Mouse (Mus musculus): ENCODE data around the gene Slc26a9. TPM values are rescaled to one million over a fixed set of nuclear protein-coding genes. Genes with fewer than 3 reads are reported as not detected.

Gene Slc26a9
- polyA plus RNA-seq (2016; fragmentation: Nextera tagmentation; extraction: Ambion mirVana) = not detected in 2 replicates

DNA sequence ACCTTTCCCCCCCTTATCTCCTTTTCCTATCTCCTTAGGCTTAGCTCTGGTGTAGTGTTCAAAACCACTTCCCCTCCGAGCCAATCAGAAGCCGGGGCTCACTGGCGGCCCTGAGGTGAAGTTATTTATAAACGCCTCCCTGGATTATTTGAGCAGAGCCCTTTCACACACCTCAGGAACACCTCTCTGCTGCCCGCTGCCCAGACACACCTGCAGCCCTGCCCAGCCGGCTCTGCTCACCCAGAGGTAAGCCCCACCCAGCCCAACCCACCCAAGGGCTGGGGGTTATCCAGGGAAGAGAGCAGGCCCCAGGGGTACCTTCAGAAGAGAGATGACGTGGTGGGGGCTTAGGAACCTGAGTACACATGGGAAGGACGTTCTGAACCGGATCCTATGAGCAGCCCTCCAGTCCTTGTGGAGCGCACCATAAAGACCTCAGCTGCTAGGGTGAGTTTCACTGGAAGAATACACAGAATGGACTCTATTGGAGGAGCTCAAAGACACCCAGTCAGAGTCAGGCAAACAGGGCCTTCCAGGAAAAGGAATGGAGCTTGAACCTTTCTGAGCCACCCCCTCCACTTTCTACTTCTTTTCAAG is at the start of gene Slc26a9:
Gene Slc26a9, plus strand, starts transcription at position 155 of the 597 bp plus-strand sequence.
- DNase-seq (ENCODE audit: low spot score) = no peak
- Histone ChIP-seq H3K27ac (replicated peaks) (no peak within 1 kb of the TSS), H3K36me3 (no peaks in the 10 kb centered on the region), H3K27me3 (ENCODE audit: low read depth, poor library complexity, severe bottlenecking) (no peaks in the 10 kb centered on the region), H3K4me1 (peaks cover 19% of the 10 kb centered on the region), H3K9me3 (replicated peaks) (no peaks in the 10 kb centered on the region), H3K4me3 (no peak within 1 kb of the TSS)
- 67% methylated on average over 10 of the region's 10 CpGs for WGBS

DNA sequence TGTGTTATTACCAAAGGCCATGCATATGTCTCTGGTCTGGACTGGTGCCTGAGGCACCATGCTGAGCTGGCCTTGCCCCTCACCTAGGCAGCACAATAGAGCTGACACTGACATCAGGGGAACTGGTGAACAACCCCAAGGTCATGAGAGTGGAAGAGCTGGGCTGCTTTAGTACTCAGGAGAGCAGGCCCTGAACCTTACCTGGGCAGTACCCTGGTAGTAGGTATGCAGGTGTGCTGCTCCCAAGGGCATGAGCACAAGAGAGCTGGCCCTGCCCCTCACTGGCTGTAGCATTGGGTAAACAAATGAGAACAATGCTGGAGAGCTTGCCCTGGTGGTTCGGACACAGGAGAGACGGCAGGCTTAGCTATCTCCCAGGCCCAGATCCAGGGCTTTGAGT is 48.5 kb upstream of the Slc26a9 start:
- DNase-seq (ENCODE audit: low spot score) = no peak
- Histone ChIP-seq H3K4me3 (no peak overlapping the region), H3K4me1 (no peaks in the 10 kb centered on the region), H3K27me3 (ENCODE audit: low read depth, poor library complexity, severe bottlenecking) (no peaks in the 10 kb centered on the region), H3K36me3 (no peaks in the 10 kb centered on the region), H3K27ac (replicated peaks) (no peak overlapping the region), H3K9me3 (replicated peaks) (no peaks in the 10 kb centered on the region)
- WGBS = 92% methylated on average over 2 of the region's 2 CpGs

DNA sequence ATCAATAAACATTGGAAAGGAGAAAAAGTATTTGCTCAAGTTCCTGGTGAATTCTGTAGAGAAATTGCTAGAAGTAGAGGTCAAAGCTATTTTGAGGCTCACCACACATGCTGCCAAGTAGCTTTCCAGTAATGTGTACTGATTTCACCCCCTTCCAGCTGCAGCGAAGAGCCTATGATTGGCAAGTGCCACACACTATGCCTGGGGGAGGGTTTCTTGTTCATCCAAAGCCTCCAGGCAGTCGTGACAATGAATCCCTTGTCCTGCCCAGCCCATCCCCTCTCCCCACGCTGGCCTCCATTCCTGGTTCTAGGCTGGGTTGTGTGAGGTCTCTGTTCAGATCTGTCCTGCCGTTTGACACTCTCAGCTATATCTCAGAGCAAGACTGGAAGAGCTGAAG is 47.5 kb upstream of the Slc26a9 start:
- Histone ChIP-seq H3K36me3 (no peaks in the 10 kb centered on the region), H3K4me1 (no peaks in the 10 kb centered on the region), H3K27ac (replicated peaks) (no peak overlapping the region), H3K9me3 (replicated peaks) (no peaks in the 10 kb centered on the region), H3K27me3 (ENCODE audit: low read depth, poor library complexity, severe bottlenecking) (no peaks in the 10 kb centered on the region), H3K4me3 (no peak overlapping the region)
- WGBS = 62% methylated on average over 4 of the region's 4 CpGs
- no peak for DNase-seq (ENCODE audit: low spot score)

DNA sequence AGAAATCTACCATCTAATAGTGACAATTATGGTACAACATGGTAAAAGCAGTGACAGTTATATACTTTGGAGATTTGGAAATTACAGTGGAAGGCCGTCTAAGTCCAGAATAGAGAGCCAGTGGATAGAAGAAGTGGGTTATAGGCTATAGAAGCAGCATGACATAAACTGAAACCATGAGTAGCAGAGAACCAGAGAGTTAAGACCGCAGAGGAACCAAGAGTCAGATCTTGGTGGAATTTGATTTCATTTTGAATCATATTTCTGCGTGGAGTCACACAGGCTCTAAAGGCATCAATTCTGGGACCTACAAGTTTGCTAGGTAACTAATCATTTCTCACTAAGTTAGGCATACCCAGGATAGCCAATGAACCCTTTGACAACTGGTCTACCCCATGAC is 45.1 kb upstream of the Slc26a9 start:
- no peak for DNase-seq (ENCODE audit: low spot score)
- Histone ChIP-seq H3K9me3 (replicated peaks) (no peaks in the 10 kb centered on the region), H3K27ac (replicated peaks) (no peak overlapping the region), H3K4me1 (no peaks in the 10 kb centered on the region), H3K27me3 (ENCODE audit: low read depth, poor library complexity, severe bottlenecking) (no peaks in the 10 kb centered on the region), H3K4me3 (no peak overlapping the region), H3K36me3 (no peaks in the 10 kb centered on the region)
- WGBS = 89% methylated on average over 3 of the region's 3 CpGs

DNA sequence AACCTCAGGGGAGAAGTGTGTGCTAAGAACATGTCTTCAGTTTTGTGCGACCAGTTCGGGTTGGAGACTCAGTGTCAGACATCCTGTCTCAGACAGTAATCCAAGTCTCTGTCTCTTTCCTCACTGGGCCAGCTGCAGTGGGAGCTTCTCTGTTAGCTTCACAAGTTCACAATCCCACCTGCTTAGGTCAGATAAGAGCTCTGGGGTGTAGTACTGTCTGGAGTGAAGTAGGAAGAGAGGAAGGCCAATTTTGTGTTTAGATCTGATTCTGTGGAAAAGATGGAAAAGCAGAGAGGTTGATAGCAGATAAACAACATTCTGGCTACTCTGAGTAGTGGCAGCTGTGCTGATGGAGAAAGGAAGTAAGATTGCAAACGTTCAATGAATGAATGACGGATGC is 44.2 kb upstream of the Slc26a9 start:
- Histone ChIP-seq H3K27me3 (ENCODE audit: low read depth, poor library complexity, severe bottlenecking) (no peaks in the 10 kb centered on the region), H3K4me3 (no peak overlapping the region), H3K36me3 (no peaks in the 10 kb centered on the region), H3K27ac (replicated peaks) (no peak overlapping the region), H3K9me3 (replicated peaks) (no peaks in the 10 kb centered on the region), H3K4me1 (no peaks in the 10 kb centered on the region)
- WGBS = 87% methylated on average over 4 of the region's 4 CpGs
- no peak for DNase-seq (ENCODE audit: low spot score)

DNA sequence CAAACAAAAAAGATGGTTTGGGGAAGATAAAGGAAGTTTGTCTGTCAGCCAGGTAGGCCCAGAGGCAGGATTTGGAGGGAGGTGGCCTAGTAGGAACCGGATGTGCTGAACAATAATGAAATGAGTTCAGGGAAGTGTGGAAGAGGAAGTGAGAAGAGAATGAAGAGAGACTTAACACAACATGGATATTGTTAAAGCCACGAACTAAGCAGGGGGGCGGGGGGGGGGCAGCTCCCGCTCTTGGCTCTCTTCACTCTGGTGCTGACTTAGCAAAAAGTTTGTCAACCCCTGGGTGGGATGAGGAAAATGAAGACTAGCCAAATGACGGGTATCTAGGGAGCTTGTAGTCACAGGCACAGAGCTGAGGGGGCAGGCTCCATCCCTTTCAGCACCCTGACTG is 43.4 kb upstream of the Slc26a9 start:
- WGBS = 81% methylated on average over 5 of the region's 5 CpGs
- Histone ChIP-seq H3K36me3 (no peaks in the 10 kb centered on the region), H3K4me1 (no peaks in the 10 kb centered on the region), H3K9me3 (replicated peaks) (no peaks in the 10 kb centered on the region), H3K4me3 (no peak overlapping the region), H3K27me3 (ENCODE audit: low read depth, poor library complexity, severe bottlenecking) (no peaks in the 10 kb centered on the region), H3K27ac (replicated peaks) (no peak overlapping the region)
- no peak for DNase-seq (ENCODE audit: low spot score)

DNA sequence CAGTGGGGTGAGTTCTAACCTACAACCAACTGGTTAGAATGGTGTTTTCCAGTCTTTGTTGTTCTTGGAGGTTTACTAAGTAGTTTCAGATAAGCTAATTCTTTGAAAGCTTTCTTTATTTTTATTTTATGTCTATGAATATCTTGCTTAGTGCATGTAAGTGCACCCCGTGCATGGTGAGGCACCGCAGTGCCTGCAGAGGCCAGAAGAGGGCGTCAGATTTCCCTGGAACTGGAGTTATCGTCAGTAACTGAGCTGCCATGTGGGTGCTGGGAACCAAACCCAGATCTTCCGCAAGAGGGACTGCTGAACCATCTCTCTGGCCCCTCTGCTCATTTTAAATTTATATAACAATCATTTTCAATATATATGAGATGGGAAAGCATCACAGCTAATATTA is 42.4 kb upstream of the Slc26a9 start:
- 88% methylated on average over 5 of the region's 5 CpGs for WGBS
- H3K27ac ChIP-seq (replicated peaks) = no peak overlapping the region
- DNase-seq (ENCODE audit: low spot score) = no peak
- no peak overlapping the region for H3K4me3 ChIP-seq
- no peaks in the 10 kb centered on the region for H3K4me1 ChIP-seq
- H3K27me3 ChIP-seq (ENCODE audit: low read depth, poor library complexity, severe bottlenecking) = no peaks in the 10 kb centered on the region
- no peaks in the 10 kb centered on the region for H3K36me3 ChIP-seq
- no peaks in the 10 kb centered on the region for H3K9me3 ChIP-seq (replicated peaks)

DNA sequence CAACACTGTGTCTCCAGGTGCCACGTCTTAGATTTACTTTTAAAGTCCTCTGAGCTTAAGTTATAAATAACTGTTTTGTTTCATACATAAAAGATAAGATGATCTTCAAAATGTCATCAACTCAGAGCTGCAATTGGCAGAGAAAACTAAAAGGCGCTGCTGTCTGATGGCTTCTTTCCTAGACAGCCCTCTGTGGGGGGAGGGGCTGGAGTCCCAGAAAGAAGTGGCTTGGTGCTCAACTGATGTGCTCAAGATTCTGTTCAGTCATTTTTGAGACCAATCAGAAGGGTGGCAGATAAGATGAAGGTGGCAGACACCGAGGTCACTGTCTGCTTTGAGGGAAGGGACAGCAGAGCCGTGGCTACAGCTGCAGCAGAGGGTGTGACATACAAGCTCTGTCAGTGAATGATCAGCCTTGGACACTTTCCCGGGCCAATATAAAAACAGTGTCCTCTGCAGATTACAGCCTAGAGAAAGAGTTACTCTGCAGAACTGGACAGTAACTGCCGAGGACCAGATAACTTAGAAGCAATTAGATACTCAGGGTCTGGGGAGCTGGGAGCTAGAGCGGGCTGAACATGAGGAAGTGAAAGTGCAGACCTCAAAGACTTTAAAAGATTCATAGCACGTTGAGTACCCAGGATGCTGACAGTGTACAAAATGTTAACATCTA is 41.6 kb upstream of the Slc26a9 start:
- H3K27me3 ChIP-seq (ENCODE audit: low read depth, poor library complexity, severe bottlenecking) = no peaks in the 10 kb centered on the region
- no peak overlapping the region for H3K27ac ChIP-seq (replicated peaks)
- no peaks in the 10 kb centered on the region for H3K9me3 ChIP-seq (replicated peaks)
- DNase-seq (ENCODE audit: low spot score) = no peak
- 84% methylated on average over 8 of the region's 8 CpGs for WGBS
- no peaks in the 10 kb centered on the region for H3K36me3 ChIP-seq
- H3K4me3 ChIP-seq = no peak overlapping the region
- H3K4me1 ChIP-seq = no peaks in the 10 kb centered on the region

DNA sequence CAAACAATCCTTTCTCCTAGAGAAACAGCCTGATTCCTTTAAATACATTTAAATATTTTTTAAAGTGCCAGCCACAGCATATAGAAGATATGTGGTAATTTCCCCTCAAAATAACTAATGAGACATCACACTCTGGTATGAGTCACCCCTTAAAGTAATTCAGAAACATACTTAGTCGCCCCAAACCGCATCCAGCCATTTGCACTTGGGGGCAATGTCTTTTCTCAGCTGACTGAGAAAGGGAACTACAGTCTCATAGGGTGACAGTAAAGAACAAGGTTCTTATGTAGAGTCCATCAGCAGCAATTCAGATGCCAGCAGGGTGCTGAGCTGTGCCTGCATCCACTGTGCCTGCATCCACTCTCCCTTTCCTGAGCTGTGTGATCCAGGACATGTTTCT is 40.3 kb upstream of the Slc26a9 start:
- no peaks in the 10 kb centered on the region for H3K36me3 ChIP-seq
- no peak overlapping the region for H3K4me3 ChIP-seq

DNA sequence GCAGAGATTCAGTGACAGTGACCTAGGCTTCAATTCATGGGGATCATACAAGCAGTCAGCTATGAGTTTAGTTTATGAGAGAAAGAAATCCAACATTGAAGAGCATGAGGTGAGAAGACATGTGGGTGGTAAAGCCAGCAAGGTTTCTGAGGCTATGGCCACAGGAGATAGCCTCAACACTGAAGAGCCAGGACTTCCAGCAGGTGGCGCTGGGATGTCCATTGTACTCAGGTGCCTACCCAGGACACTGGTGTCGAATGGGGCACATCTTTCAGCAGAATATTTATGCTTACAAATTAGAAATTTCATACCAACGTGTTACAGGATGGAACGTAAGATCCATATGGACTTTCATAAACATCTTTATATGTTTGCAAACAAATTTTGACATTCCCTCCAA is 35.5 kb upstream of the Slc26a9 start:
- Histone ChIP-seq H3K27ac (replicated peaks) (no peak overlapping the region), H3K9me3 (replicated peaks) (no peaks in the 10 kb centered on the region), H3K4me3 (no peak overlapping the region), H3K36me3 (no peaks in the 10 kb centered on the region), H3K27me3 (ENCODE audit: low read depth, poor library complexity, severe bottlenecking) (no peaks in the 10 kb centered on the region), H3K4me1 (peaks cover 5% of the 10 kb centered on the region; the same call in 1 of the 2 replicates)
- whole genome bisulfite sequencing = 32% methylated on average over 4 of the region's 4 CpGs
- DNase-seq (ENCODE audit: low spot score) = peak; percentile 36

More for the DNA sequence above, 40.3 kb upstream of the Slc26a9 start:
- DNase-seq (ENCODE audit: low spot score) = no peak
- no peaks in the 10 kb centered on the region for H3K27me3 ChIP-seq (ENCODE audit: low read depth, poor library complexity, severe bottlenecking)
- WGBS = 90% methylated on average over 2 of the region's 2 CpGs
- H3K4me1 ChIP-seq = no peaks in the 10 kb centered on the region
- no peaks in the 10 kb centered on the region for H3K9me3 ChIP-seq (replicated peaks)
- H3K27ac ChIP-seq (replicated peaks) = no peak overlapping the region

DNA sequence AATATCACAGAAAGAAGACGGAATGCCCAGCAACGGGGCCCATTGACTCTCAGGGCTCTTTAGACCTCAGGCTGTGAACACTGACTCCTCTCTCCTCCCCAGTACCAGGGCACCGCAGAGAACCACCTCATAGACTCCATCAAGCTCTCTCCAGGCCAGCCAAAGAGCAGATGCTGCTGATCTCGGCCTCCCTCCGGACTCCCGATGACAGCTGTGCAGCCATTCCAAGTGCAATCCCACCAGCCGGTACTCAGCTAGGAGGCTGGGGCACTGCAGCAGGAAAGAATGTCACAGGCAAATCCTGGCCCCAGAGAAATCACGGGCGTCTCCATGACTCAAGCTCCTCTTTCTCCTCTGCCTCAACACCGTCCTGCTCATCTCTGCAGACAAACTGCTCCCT is 32.3 kb upstream of the Slc26a9 start:
- Histone ChIP-seq H3K27ac (replicated peaks) (no peak overlapping the region; the same call in 1 of the 2 replicates), H3K4me3 (no peak overlapping the region), H3K36me3 (no peaks in the 10 kb centered on the region), H3K4me1 (peaks cover 5% of the 10 kb centered on the region; the same call in 1 of the 2 replicates), H3K9me3 (replicated peaks) (no peaks in the 10 kb centered on the region), H3K27me3 (ENCODE audit: low read depth, poor library complexity, severe bottlenecking) (no peaks in the 10 kb centered on the region)
- 81% methylated on average over 10 of the region's 10 CpGs for WGBS
- DNase-seq (ENCODE audit: low spot score) = no peak

DNA sequence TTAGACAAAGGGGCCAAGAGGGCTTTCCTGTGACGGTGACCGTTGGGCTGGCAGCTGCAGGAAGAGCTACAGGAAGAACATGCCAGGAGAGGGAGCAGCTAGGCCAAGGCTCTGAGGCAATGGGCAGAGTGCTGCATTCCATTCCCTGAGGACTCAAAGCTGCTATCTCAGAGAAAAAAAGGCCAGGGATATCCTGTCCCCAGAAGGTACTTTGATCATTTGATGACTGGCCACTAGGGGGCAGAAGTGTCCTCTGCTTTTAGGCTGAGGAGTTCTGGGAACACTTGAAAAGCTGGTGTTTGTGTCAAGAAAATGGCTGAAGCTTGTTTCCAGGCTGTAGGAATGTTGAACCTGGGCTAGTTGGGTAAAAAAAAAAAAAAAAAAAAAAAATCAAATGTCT is 31.4 kb upstream of the Slc26a9 start:
- Histone ChIP-seq H3K9me3 (replicated peaks) (no peaks in the 10 kb centered on the region), H3K4me3 (no peak overlapping the region), H3K27ac (replicated peaks) (no peak overlapping the region), H3K4me1 (peaks cover 5% of the 10 kb centered on the region; the same call in 1 of the 2 replicates), H3K27me3 (ENCODE audit: low read depth, poor library complexity, severe bottlenecking) (no peaks in the 10 kb centered on the region), H3K36me3 (no peaks in the 10 kb centered on the region)
- 31% methylated on average over 2 of the region's 2 CpGs for WGBS
- peak; percentile 80 for DNase-seq (ENCODE audit: low spot score)
